Mouse (Mus musculus) heart, embryonic 10.5 days (tissue): ENCODE measurements around the gene Ssh1. TPM values are rescaled to one million over a fixed set of nuclear protein-coding genes. Genes with fewer than 3 reads are reported as not detected.

Source experiments
- DNase-seq: peaks from one replicate; pipeline ENCODE4 v3.0.0-alpha.2; 2017; ENCODE audit warnings: low spot score
- H3K27ac ChIP-seq: fragments of 300-500 bp; sonication (generic); 2 replicates; pipeline ENCODE4 v1.5.1; 2016; ENCODE audit warnings: mild to moderate bottlenecking
- H3K27me3 ChIP-seq: fragments of 300-500 bp; sonication (generic); 2 replicates; pipeline ENCODE4 v1.6.1; 2016; ENCODE audit warnings: mild to moderate bottlenecking; ENCODE audit not compliant: poor library complexity, insufficient read depth, severe bottlenecking
- H3K36me3 ChIP-seq: fragments of 300-500 bp; sonication (generic); 2 replicates; pipeline ENCODE4 v1.6.1; 2016; ENCODE audit warnings: mild to moderate bottlenecking, moderate library complexity
- H3K4me1 ChIP-seq: fragments of 300-500 bp; sonication (generic); 2 replicates; pipeline ENCODE4 v1.6.1; 2016; ENCODE audit warnings: mild to moderate bottlenecking
- H3K4me3 ChIP-seq: fragments of 300-500 bp; sonication (generic); 2 replicates; pipeline ENCODE4 v1.5.1; 2016; ENCODE audit warnings: mild to moderate bottlenecking, moderate library complexity
- H3K9me3 ChIP-seq: fragments of 300-500 bp; sonication (generic); 2 replicates; pipeline ENCODE4 v1.6.1; 2016; ENCODE audit warnings: mild to moderate bottlenecking, moderate library complexity
- WGBS: fragments of 180-500 bp; shearing (Covaris S2); methylation state at CpG from one replicate; pipeline ENCODE4 v1.1.7; 2016; 5-methylcytosine and 5-hydroxymethylcytosine counted together
- polyA plus RNA-seq: library from polyadenylated mRNA; unstranded; fragments of >200 nt; fragmentation: Nextera tagmentation; extraction: Ambion mirVana; gene quantifications from 2 replicates; pipeline ENCODE4 v1.2.1, GENCODE M21; 2016

Ssh1 gene
- polyA plus RNA-seq, 1 experiment from 2014 or later: 18.3 TPM

DNA sequence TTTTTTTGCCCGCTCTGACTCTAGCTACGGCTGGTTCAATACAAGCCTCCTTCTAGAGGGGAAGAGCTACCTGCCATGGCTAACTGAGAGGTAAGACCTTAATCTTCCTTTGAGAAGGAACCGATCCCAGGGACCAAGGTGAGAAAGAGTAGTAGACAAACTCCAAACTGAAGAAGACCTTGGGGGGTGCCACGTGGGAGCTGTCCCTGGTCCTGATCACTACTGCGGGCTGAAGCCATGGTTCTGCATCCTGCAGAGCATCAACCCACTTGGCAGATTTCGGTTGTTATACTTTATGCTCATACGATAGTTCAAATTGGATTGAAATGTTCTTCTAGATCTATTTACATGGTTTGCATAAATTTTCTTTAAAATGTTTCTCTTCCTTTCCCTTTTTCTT is 21.4 kb upstream of the Ssh1 start:
- Histone ChIP-seq H3K4me3 (no peak overlapping the region), H3K27me3 (peaks cover 9% of the 10 kb centered on the region; the same call in 1 of the 2 replicates), H3K27ac (no peak overlapping the region), H3K36me3 (no peaks in the 10 kb centered on the region), H3K4me1 (no peaks in the 10 kb centered on the region), H3K9me3 (no peaks in the 10 kb centered on the region)
- whole genome bisulfite sequencing: 63% methylated on average over 7 of the region's 7 CpGs
- no peak for DNase-seq

DNA sequence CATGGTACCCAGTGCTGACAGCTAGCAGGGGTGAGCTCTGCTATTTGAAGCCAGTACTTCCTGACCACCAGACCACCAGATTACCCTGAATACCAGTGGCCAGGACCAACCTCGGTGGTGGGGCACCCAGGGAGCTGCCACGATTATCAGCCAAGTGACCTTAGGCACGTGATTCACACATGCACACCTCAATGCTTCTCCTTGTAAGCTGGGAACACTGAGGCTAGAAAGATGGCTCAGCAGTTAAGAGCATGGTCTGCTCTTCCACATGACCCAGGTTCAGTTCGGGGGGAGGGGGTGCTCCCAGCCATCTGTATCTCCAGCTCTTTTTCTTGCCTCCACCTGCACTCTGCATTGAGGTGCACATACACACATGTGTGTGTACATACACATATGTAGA is 15.4 kb upstream of the Ssh1 start:
- no peaks in the 10 kb centered on the region for H3K36me3 ChIP-seq
- WGBS: 54% methylated on average over 4 of the region's 4 CpGs
- no peaks in the 10 kb centered on the region for H3K27me3 ChIP-seq
- DNase-seq: no peak
- H3K27ac ChIP-seq: no peak overlapping the region
- no peak overlapping the region for H3K4me3 ChIP-seq
- peaks cover 4% of the 10 kb centered on the region; the same call in 1 of the 2 replicates for H3K4me1 ChIP-seq
- H3K9me3 ChIP-seq: no peaks in the 10 kb centered on the region

DNA sequence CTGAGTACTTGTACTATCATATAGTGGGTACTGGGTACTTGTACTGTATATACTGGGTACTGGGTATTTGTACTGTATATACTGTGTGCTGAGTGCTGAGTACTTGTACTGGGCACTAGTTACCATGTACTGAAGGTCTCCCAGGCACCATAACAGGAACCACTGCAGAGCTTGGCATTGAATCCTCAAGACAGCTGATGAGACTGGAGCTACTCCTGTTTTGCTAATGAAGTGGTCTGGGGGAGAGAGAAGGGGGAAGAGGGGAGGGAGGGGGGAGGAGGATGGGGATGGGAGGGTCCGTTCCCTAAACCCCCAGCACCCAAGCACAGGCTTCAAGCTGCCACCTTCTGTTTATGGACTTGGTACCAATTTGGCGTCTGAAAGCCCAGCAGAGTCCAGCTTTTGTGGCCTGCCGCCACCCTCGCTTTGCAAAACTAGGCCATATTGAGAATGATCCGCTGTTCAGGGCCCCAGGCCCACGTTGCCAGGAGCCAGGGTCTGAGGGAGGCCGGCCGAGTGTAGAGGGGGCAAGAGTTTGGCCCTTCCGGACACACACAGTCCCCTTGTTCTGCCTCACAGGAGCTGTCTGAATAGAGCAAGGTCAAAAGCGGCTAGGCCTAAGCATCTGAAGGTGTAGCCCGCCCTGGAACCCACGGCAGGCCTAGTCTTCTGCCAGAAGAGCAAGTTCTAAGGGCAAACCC is 14.2 kb upstream of the Ssh1 start:
- H3K4me1 ChIP-seq: peaks cover 9% of the 10 kb centered on the region
- no peaks in the 10 kb centered on the region for H3K36me3 ChIP-seq
- 81% methylated on average over 12 of the region's 12 CpGs for WGBS
- no peaks in the 10 kb centered on the region for H3K27me3 ChIP-seq
- H3K9me3 ChIP-seq: no peaks in the 10 kb centered on the region
- no peak overlapping the region for H3K4me3 ChIP-seq
- no peak overlapping the region for H3K27ac ChIP-seq
- DNase-seq: no peak

DNA sequence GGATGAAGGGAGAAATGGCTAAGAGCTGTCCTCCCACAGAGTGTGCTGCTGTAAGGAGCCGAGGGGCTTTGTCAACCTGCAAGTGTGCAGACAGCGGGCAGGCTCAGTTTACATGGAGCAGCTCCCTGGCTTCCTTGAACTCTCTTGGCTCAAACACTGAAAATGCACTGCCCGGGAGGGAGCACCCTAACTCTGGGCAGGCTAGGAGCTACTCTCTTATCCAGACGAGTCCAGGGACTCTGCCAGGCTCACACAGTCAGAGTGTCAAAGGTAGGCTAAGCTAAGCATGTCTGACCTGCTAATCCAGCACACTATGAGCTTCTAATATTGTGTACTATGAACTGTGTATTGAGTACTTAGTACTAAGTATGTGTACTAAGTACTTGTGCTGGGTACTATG is 13.3 kb upstream of the Ssh1 start:
- Histone ChIP-seq H3K4me1 (peaks cover 9% of the 10 kb centered on the region), H3K27ac (no peak overlapping the region), H3K4me3 (no peak overlapping the region), H3K27me3 (no peaks in the 10 kb centered on the region), H3K9me3 (no peaks in the 10 kb centered on the region), H3K36me3 (no peaks in the 10 kb centered on the region)
- 72% methylated on average over 4 of the region's 4 CpGs for WGBS
- no peak for DNase-seq

DNA sequence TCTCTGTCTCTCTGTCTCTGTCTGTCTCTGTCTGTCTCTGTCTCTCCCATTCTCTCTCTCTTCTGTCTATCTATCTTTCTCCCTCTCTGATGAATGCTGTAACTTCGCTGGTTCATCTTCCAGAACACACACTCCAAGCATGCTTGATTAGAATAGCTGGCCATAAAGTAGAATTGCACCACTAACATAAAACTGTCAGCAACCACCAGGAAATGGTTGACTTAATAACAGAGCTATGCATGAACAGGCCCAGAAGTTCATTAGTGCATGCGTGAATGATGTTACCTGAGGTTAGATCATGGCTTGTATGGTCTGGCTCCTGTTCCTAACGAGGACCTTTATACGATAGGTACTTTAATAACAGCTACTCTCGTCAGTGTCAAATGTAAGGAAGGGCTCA is 11.4 kb upstream of the Ssh1 start:
- H3K4me3 ChIP-seq: no peak overlapping the region
- 83% methylated on average over 5 of the region's 5 CpGs for WGBS
- H3K36me3 ChIP-seq: no peaks in the 10 kb centered on the region
- H3K9me3 ChIP-seq: no peaks in the 10 kb centered on the region
- H3K4me1 ChIP-seq: peaks cover 9% of the 10 kb centered on the region
- no peak overlapping the region for H3K27ac ChIP-seq
- DNase-seq: no peak
- H3K27me3 ChIP-seq: no peaks in the 10 kb centered on the region

DNA sequence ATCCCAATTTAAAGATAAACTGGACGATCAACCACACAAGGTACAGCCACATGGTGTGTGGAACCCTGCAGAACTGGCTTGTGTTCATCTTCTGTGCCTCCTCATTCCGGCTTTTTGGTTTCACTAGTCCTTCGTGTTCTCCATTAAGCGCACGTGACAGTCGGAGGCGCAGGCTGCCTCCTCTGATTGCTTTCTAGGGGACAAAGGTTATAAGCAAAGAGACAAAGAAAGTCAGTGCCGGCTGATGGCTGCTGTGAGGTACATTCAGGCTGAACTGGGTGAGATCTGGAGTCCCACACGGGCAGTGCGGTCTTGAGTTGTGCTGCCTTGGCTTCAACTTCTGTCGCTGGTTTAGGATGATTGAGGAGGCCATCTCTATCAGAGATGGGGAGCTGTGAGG is 10.9 kb upstream of the Ssh1 start:
- H3K27ac ChIP-seq: no peak overlapping the region
- H3K36me3 ChIP-seq: no peaks in the 10 kb centered on the region
- WGBS: 86% methylated on average over 11 of the region's 11 CpGs
- no peaks in the 10 kb centered on the region for H3K27me3 ChIP-seq
- no peak for DNase-seq
- H3K4me1 ChIP-seq: peaks cover 5% of the 10 kb centered on the region
- no peaks in the 10 kb centered on the region for H3K9me3 ChIP-seq
- no peak overlapping the region for H3K4me3 ChIP-seq

DNA sequence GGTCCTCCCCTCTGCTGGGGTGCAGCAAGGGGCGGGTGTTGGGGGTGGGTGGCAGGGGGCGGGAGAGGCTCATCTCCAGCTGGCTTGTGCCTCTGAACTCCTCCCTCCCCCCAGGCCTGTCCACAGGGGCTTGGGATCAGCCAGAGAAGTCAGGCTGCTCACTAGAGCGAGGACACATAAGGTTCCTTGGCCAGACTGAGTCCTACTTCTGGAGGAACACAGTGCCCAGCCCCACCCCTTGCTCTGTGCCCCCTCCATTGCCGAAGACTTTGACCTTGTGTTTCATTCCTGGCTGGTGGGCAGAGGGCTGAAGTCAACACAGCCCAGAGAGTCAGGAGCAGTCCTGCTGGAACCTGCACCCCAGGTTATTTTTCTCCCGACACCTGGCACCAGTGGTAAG is 9.8 kb upstream of the Ssh1 start, which contains the start of gene Dao:
Gene Dao, plus strand, starts transcription at position 162 of the 400 bp plus-strand sequence.
- H3K36me3 ChIP-seq: no peaks in the 10 kb centered on the region
- H3K4me3 ChIP-seq: no peak within 1 kb of the TSS
- peaks cover 5% of the 10 kb centered on the region for H3K4me1 ChIP-seq
- no peak for DNase-seq
- 55% methylated on average over 5 of the region's 5 CpGs for WGBS
- H3K27ac ChIP-seq: 0 out of 2 replicates have a peak within 1 kb of the TSS, but pooled peaks have one; percentile 32
- H3K27me3 ChIP-seq: no peaks in the 10 kb centered on the region
- no peaks in the 10 kb centered on the region for H3K9me3 ChIP-seq

DNA sequence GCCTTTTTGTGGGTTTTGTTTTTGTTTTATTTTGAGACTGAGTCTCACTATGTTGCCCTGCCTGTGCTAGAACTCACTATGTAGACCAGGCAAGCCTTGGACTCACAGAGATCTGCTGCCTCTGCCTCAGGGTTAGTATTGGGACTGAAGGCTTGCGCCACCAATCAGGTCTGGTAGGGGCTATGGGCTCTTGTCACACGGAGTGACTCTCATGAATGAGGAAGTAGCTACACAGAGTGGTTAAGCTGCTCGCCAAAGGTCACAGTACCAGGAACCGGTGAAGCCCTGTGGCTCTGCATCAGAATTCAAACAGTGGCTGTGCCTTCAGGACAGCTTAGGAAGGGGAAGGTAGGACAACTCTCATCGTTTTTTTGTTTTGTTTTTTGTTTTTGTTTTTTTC is 5.7 kb upstream of the Ssh1 start:
- Histone ChIP-seq H3K36me3 (no peaks in the 10 kb centered on the region), H3K4me1 (peaks cover 14% of the 10 kb centered on the region), H3K9me3 (no peaks in the 10 kb centered on the region), H3K27ac (no peak overlapping the region), H3K4me3 (no peak overlapping the region), H3K27me3 (no peaks in the 10 kb centered on the region)
- peak; percentile 71 for DNase-seq
- 57% methylated on average over 5 of the region's 5 CpGs for WGBS

DNA sequence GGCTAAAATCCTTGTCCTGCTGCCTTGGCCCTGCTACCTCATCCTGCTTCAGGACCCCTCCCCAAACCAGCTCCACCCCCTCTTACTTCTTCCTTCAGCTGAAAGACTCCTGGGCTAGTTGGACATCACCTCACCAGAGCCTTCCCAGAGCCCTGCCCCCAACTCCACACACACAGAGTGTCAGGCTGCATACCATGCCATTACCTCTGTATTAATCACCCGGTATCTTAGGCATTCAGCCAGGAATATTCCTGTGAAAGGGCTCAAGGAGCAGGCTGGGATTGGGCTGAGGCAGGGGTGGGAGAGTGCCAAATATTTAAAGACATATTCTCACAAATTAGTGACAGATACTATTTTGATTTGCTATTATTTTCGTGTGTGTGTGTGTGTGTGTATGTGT is 2.8 kb upstream of the Ssh1 start:
- H3K36me3 ChIP-seq: no peaks in the 10 kb centered on the region
- peak overlapping the region; percentile 54; the same call in 1 of the 2 replicates for H3K27ac ChIP-seq
- H3K4me1 ChIP-seq: peaks cover 30% of the 10 kb centered on the region
- no peak for DNase-seq
- H3K27me3 ChIP-seq: no peaks in the 10 kb centered on the region
- 52% methylated on average over 2 of the region's 2 CpGs for WGBS
- H3K4me3 ChIP-seq: no peak overlapping the region
- no peaks in the 10 kb centered on the region for H3K9me3 ChIP-seq

DNA sequence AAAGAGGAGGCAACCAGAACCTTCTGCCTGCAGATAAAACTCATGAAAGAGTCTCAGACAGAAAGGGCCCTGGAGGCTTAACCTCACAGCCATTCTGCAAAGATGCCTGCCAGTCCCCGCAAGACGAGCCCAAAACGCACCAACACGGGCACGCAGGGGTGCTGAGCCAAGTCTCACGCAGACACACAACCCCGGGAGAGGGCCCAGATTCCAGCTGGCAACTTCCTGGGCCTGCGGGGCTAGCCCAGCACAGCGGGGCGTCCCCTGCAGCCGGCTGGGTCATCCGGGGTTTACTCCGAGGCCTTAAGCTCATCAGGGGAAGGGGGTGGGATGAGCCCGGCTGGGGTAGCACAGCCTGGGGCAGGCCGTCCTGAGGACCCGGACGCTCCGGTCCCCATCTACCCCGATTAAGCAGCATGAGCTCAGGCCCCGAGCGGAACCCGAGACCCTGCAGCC is 635 bp downstream of the Ssh1 start:
- Histone ChIP-seq H3K27me3 (no peaks in the 10 kb centered on the region), H3K36me3 (peaks cover 12% of the 10 kb centered on the region), H3K4me3 (peak overlapping the region; percentile 80), H3K9me3 (no peaks in the 10 kb centered on the region), H3K27ac (peak overlapping the region; percentile 99), H3K4me1 (peaks cover 58% of the 10 kb centered on the region)
- DNase-seq: peak; percentile 80
- WGBS: under 1% methylated on average over 22 of the region's 22 CpGs

DNA sequence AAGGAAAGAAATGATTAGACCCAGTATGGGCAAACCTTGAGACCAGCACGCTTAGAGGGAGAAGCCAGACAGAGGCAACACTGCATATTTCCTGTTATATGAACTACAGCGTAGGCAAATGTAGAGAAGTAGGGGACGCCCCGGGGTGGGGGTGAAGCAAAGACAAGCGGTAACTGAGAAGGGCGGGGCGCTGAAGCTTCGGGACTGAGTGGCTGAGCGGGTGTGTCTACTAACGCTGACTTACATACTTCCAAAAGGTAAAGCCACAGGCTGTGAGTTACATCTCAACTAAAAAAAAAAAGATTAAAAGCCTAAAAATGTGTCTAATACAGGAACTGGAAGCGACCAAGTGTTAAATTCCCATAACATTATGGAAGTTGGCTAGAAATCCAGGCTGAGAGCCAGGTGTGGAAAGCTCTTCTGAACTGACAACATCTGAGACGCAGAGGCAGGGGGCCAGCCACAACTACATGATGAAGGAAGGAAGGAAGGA is 1.3 kb downstream of the Ssh1 start:
- Histone ChIP-seq H3K9me3 (no peaks in the 10 kb centered on the region), H3K4me1 (peaks cover 58% of the 10 kb centered on the region), H3K27me3 (no peaks in the 10 kb centered on the region), H3K36me3 (peaks cover 16% of the 10 kb centered on the region), H3K4me3 (peak overlapping the region; percentile 80), H3K27ac (peak overlapping the region; percentile 99)
- peak; percentile 81 for DNase-seq
- 22% methylated on average over 12 of the region's 12 CpGs for WGBS

DNA sequence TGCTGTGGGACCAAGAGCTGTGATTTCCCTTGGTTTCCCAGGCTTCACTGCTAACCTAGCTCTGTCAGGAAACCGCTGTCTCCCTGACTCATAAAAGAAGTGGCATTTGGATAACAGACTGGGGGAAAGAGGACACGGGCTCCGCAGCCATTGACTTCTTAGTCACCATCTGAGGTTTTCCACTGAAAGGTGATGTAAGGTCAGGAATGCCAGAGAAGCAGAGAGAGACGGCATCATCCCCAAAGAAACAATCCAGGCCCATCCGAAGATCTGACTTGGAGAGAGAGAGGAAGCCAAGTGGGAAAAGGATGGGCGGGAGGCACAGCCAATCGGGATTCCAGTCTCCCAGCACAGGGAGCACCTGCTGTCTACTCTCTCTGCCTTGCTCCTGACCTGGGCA is 2.6 kb downstream of the Ssh1 start:
- peaks cover 60% of the 10 kb centered on the region for H3K4me1 ChIP-seq
- H3K4me3 ChIP-seq: no peak overlapping the region

DNA sequence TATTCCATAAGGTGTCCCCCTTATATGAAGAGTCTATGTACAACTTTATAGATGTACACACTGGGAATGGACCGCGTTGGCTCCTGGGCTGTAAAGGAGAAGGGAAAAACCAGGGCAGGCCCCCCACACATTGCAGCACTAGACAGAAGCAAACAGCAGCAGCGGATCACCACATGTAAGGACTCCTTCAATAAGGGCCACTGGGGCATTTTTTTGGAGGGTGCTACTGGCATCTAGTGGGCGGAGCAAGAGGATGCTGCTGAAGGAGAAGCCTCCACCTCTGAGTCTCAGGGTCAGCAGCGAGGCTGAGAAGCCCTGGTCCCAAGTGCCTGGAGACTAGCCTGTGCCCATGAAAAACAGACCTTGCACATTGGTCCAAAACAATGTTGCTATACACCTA is 3.1 kb downstream of the Ssh1 start:
- WGBS: 84% methylated on average over 5 of the region's 5 CpGs
- no peak overlapping the region for H3K4me3 ChIP-seq
- H3K27me3 ChIP-seq: no peaks in the 10 kb centered on the region
- no peaks in the 10 kb centered on the region for H3K9me3 ChIP-seq
- H3K4me1 ChIP-seq: peaks cover 64% of the 10 kb centered on the region
- no peak overlapping the region for H3K27ac ChIP-seq
- H3K36me3 ChIP-seq: peaks cover 19% of the 10 kb centered on the region
- DNase-seq: no peak

More for the DNA sequence above, 2.6 kb downstream of the Ssh1 start:
- 47% methylated on average over 7 of the region's 7 CpGs for WGBS
- DNase-seq: no peak
- H3K36me3 ChIP-seq: peaks cover 19% of the 10 kb centered on the region
- no peaks in the 10 kb centered on the region for H3K27me3 ChIP-seq
- 0 out of 2 replicates have a peak overlapping the region, but pooled peaks have one; percentile 8 for H3K27ac ChIP-seq
- no peaks in the 10 kb centered on the region for H3K9me3 ChIP-seq
